Mouse (Mus musculus): ENCODE data around the gene Gnb1. TPM values are rescaled to one million over a fixed set of nuclear protein-coding genes. Genes with fewer than 3 reads are reported as not detected.

The Gnb1 gene
- polyA plus RNA-seq, 1 experiment from 2014 or later: 501 TPM

DNA sequence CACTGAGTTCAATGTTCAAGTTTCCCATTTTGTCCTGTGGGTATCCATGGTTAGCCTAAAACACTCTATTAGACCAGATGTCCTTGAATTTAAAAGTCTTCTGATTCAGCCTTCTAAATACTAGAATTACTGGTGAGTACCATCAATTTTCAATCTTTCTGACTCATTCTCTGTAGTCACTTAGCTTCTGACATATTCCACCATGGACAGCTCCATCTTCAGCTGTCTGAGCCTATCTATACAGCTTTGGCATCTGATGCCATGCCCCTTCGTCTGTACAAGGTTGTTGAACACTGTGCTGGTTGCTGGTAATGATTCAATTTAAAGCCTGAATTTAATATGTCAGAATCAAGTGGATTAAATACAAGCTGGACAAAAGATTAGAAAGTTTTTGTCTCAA is 64.3 kb downstream of the Gnb1 start:
- Histone ChIP-seq H3K9ac (no peak overlapping the region), H3K4me2 (no peak overlapping the region), H3K4me1 (no peaks in the 10 kb centered on the region), H3K9me3 (no peaks in the 10 kb centered on the region), H3K27me3 (no peaks in the 10 kb centered on the region), H3K4me3 (no peak overlapping the region), H3K36me3 (peaks cover 95% of the 10 kb centered on the region), H3K27ac (no peak overlapping the region)
- ATAC-seq (ENCODE audit: insufficient number of reproducible peaks, insufficient read depth, low FRiP score, low TSS enrichment, low read depth): no peak
- WGBS: 70% methylated on average over 1 of the region's 1 CpGs

GRCm38 (mm10) chr4:155559454-155559853 is 68.3 kb downstream of the Gnb1 start:
- WGBS: 78% methylated on average over 6 of the region's 6 CpGs
- Histone ChIP-seq H3K4me2 (no peak overlapping the region), H3K36me3 (peaks cover 65% of the 10 kb centered on the region), H3K27ac (no peak overlapping the region), H3K9me3 (no peaks in the 10 kb centered on the region), H3K4me3 (no peak overlapping the region), H3K27me3 (no peaks in the 10 kb centered on the region), H3K9ac (no peak overlapping the region), H3K4me1 (peaks cover 27% of the 10 kb centered on the region)
- ATAC-seq (ENCODE audit: insufficient number of reproducible peaks, insufficient read depth, low FRiP score, low TSS enrichment, low read depth): no peak

DNA sequence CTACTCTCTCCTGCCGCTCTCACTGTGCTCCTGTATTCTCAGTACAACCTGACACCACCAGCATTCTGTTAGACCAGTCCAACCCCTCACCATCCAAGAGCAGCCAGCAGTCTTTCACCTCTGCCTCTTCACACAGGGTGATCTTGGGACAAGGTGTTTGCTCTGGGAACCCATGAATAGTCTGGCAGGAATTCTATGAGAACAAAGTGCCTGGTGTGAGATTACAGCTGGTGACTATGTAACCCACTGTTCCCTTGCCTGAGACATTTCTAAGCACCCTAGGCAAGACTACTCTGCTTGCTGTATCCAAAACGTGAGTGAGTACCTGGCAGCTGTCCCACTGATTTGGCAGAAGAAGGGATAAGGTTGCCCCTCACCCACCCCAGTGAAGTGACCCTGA is 69.8 kb downstream of the Gnb1 start:
- H3K4me2 ChIP-seq: no peak overlapping the region
- no peak overlapping the region for H3K9ac ChIP-seq
- peaks cover 40% of the 10 kb centered on the region for H3K4me1 ChIP-seq
- peaks cover 50% of the 10 kb centered on the region for H3K36me3 ChIP-seq
- 60% methylated on average over 2 of the region's 2 CpGs for WGBS
- no peak for ATAC-seq (ENCODE audit: insufficient number of reproducible peaks, insufficient read depth, low FRiP score, low TSS enrichment, low read depth)
- no peak overlapping the region for H3K4me3 ChIP-seq
- no peaks in the 10 kb centered on the region for H3K9me3 ChIP-seq
- H3K27me3 ChIP-seq: no peaks in the 10 kb centered on the region
- H3K27ac ChIP-seq: 0 out of 2 replicates have a peak overlapping the region, but pooled peaks have one; percentile 8

GRCm38 (mm10) chr4:155561661-155562442 is 70.7 kb downstream of the Gnb1 start, which contains the start of gene Nadk:
Gene Nadk (plus strand): TSS chr4:155562378.
- H3K9me3 ChIP-seq: no peaks in the 10 kb centered on the region
- peak within 1 kb of the TSS; percentile 94 for H3K4me3 ChIP-seq
- no peaks in the 10 kb centered on the region for H3K27me3 ChIP-seq
- WGBS: 60% methylated on average over 7 of the region's 7 CpGs
- peak within 1 kb of the TSS; percentile 65 for H3K9ac ChIP-seq
- peak within 1 kb of the TSS; percentile 85 for H3K27ac ChIP-seq
- peaks cover 47% of the 10 kb centered on the region for H3K4me1 ChIP-seq
- no peak for ATAC-seq (ENCODE audit: insufficient number of reproducible peaks, insufficient read depth, low FRiP score, low TSS enrichment, low read depth)
- peaks cover 41% of the 10 kb centered on the region for H3K36me3 ChIP-seq
- peak within 1 kb of the TSS; percentile 80 for H3K4me2 ChIP-seq

DNA sequence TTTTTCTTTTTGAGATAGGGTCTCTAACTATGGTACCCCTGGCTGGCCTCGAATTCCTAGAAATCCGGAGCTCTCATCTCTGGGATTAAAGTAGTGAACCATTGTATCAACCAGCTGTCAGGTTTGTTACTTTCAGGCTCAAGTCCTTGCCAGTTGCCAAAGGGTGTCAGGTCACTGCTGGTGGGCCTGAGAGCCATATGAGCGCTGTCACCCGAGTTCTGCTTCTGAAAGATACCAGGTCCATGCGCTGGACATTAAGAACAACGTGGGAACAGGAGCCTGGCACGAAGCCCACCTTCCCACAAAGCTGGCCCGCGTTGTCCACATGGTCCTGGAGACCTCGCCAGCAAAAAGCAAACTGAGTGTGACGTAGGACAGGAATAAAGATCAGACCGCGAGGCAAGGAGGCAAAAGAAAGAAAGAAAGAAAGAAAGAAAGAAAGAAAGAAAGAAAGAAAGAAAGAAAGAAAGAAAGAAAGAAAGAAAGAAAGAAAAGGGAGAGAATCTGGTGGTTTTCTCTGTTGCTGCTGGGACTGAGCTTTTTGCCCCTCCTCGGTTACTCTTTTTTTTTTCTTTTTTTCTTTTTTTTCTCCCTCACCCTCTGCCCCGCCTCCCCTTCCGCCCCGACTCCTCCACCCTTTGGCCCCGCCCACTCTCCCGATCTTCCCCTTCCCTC is 71.7 kb downstream of the Gnb1 start:
- H3K9ac ChIP-seq: peak overlapping the region; percentile 65
- H3K4me3 ChIP-seq: peak overlapping the region; percentile 94
- H3K36me3 ChIP-seq: peaks cover 32% of the 10 kb centered on the region
- ATAC-seq (ENCODE audit: insufficient number of reproducible peaks, insufficient read depth, low FRiP score, low TSS enrichment, low read depth): no peak
- peaks cover 47% of the 10 kb centered on the region for H3K4me1 ChIP-seq
- H3K9me3 ChIP-seq: no peaks in the 10 kb centered on the region
- peak overlapping the region; percentile 85 for H3K27ac ChIP-seq
- no peaks in the 10 kb centered on the region for H3K27me3 ChIP-seq
- peak overlapping the region; percentile 80 for H3K4me2 ChIP-seq
- 4% methylated on average over 19 of the region's 19 CpGs for WGBS

GRCm38 (mm10) chr4:155563400-155564231 is 72.5 kb downstream of the Gnb1 start:
- Histone ChIP-seq H3K9ac (peak overlapping the region; percentile 89), H3K4me2 (peak overlapping the region; percentile 80), H3K4me1 (peaks cover 47% of the 10 kb centered on the region), H3K27me3 (no peaks in the 10 kb centered on the region), H3K36me3 (peaks cover 25% of the 10 kb centered on the region), H3K27ac (peak overlapping the region; percentile 90), H3K4me3 (peak overlapping the region; percentile 94), H3K9me3 (no peaks in the 10 kb centered on the region)
- peak; percentile 96 for ATAC-seq (ENCODE audit: insufficient number of reproducible peaks, insufficient read depth, low FRiP score, low TSS enrichment, low read depth)
- under 1% methylated on average over 69 of the region's 69 CpGs for WGBS

DNA sequence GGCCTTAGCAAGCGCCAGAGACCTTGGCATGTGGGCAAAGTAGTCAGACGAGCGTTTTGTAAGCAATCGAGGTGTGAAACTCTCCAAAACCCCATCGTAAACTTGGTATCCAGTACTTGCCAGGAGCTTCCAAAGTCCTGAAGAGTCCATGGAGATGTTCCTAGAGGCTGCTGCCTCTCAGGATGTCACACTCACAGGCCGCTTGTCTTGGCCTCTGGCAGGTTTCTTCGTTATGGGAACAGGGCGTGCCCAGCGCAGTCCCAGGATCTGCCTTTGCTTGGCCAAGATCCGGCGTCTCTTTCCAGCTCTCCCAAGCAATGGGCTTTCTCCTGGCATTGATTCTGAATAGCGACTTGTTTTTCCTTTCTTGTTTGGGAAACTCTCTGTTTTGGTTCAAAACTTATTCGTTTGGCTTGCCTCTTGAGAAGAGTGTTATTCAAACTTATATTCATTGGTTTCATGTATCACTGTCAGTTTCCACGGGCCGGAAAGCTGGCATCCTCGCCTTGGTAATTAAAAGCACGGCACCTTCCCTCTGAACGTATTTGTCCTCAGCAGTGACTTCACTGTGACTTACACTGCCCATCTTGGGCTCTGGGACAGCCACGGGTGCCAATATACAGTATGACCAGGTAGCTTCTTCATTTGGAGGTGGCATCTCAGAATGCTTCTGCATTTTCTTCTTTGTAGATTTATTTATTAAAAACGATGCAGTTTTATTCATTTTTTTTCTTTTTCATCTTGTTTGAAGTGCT is 73.3 kb downstream of the Gnb1 start:
- Histone ChIP-seq H3K27ac (peak overlapping the region; percentile 90), H3K9ac (peak overlapping the region; percentile 89), H3K36me3 (peaks cover 16% of the 10 kb centered on the region), H3K9me3 (no peaks in the 10 kb centered on the region), H3K27me3 (no peaks in the 10 kb centered on the region), H3K4me2 (peak overlapping the region; percentile 80), H3K4me3 (peak overlapping the region; percentile 94), H3K4me1 (peaks cover 47% of the 10 kb centered on the region)
- whole genome bisulfite sequencing: 12% methylated on average over 20 of the region's 20 CpGs
- ATAC-seq (ENCODE audit: insufficient number of reproducible peaks, insufficient read depth, low FRiP score, low TSS enrichment, low read depth): no peak

- H3K4me3 ChIP-seq: no peak overlapping the region
- no peaks in the 10 kb centered on the region for H3K27me3 ChIP-seq
- no peaks in the 10 kb centered on the region for H3K9me3 ChIP-seq
- no peak overlapping the region for H3K4me2 ChIP-seq
- H3K4me1 ChIP-seq: peaks cover 39% of the 10 kb centered on the region
- WGBS: 77% methylated on average over 8 of the region's 8 CpGs
- no peak overlapping the region for H3K9ac ChIP-seq
- H3K27ac ChIP-seq: no peak overlapping the region
- no peak for ATAC-seq (ENCODE audit: insufficient number of reproducible peaks, insufficient read depth, low FRiP score, low TSS enrichment, low read depth)
- H3K36me3 ChIP-seq: no peaks in the 10 kb centered on the region
Measured at GRCm38 (mm10) chr4:155566555-155566954, 75.4 kb downstream of the Gnb1 start.

- peaks cover 31% of the 10 kb centered on the region for H3K4me1 ChIP-seq
- no peak overlapping the region for H3K4me2 ChIP-seq
- 45% methylated on average over 2 of the region's 2 CpGs for WGBS
- H3K9me3 ChIP-seq: no peaks in the 10 kb centered on the region
- H3K9ac ChIP-seq: no peak overlapping the region
- H3K27me3 ChIP-seq: no peaks in the 10 kb centered on the region
- H3K36me3 ChIP-seq: no peaks in the 10 kb centered on the region
- no peak overlapping the region for H3K4me3 ChIP-seq
- H3K27ac ChIP-seq: no peak overlapping the region
- ATAC-seq (ENCODE audit: insufficient number of reproducible peaks, insufficient read depth, low FRiP score, low TSS enrichment, low read depth): no peak
Measured at GRCm38 (mm10) chr4:155568170-155568569, 77.0 kb downstream of the Gnb1 start.

DNA sequence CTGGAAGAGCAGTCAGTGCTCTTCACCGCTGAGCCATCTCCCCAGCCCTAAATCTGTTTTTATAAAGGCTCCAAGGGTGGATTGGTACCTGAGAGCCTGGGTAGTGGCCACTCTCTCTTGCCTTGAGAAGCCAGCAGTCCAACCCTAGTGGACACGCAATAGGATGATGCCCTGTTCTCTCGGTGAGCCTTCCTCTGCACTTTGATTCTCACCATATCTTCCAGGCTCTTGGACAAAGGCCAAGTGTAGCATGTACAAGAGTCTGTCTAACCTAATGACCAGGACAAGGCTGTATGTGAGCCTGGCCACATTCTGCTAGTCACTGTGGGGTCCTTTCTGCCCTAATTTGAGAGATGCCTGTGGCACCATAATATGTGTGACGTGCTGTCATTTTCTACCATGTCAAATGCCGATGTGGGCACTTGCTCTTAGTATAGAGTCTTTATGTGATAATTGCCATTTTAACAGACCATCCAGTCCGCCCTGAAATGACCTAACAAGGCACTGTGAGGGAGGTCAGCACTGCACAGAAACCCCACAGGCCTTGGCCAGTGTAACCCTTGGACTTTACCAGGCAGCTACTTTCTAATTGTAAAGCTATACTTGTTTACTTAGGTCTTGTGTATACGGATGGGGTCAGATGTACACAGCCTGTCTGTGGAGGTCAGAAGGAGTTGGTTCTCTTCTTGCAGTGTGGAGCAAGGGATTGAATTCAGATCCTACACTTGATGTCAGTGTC is 77.6 kb downstream of the Gnb1 start:
- Histone ChIP-seq H3K9ac (no peak overlapping the region), H3K4me3 (no peak overlapping the region), H3K27me3 (no peaks in the 10 kb centered on the region), H3K4me2 (no peak overlapping the region), H3K27ac (no peak overlapping the region), H3K9me3 (no peaks in the 10 kb centered on the region), H3K4me1 (peaks cover 31% of the 10 kb centered on the region), H3K36me3 (no peaks in the 10 kb centered on the region)
- 92% methylated on average over 7 of the region's 7 CpGs for WGBS
- no peak for ATAC-seq (ENCODE audit: insufficient number of reproducible peaks, insufficient read depth, low FRiP score, low TSS enrichment, low read depth)

Measured in embryonic facial prominence, embryonic 13.5 days (tissue).